Mouse (Mus musculus) ES-E14 (cell line): Measurements from ENCODE around the gene Helt. TPM values are rescaled to one million over a fixed set of nuclear protein-coding genes. Genes with fewer than 3 reads are reported as not detected.

Experiments
- DNase-seq: peaks from one replicate; pipeline ENCODE4 v3.0.0-alpha.2; 2013; ENCODE audit warnings: low read depth, low spot score
- H3K27ac ChIP-seq: 2 replicates; pipeline ENCODE4 v1.5.1; 2012; ENCODE audit warnings: low read depth, mild to moderate bottlenecking, low read length, moderate library complexity, mixed read lengths; ENCODE audit not compliant: poor library complexity, insufficient read depth, severe bottlenecking
- H3K36me3 ChIP-seq: 2 replicates; pipeline ENCODE4 v1.6.1; 2012; ENCODE audit warnings: mild to moderate bottlenecking, low read length, moderate library complexity, mixed read lengths; ENCODE audit not compliant: control insufficient read depth, poor library complexity, insufficient read depth, severe bottlenecking
- H3K4me1 ChIP-seq, 2 experiments: fragments of 150-350 bp in 1 of 2; sonication (generic) in 1 of 2; 2 replicates each; pipeline ENCODE4 v1.6.1; 2012; ENCODE audit warnings: low read length in 2 of 2, mild to moderate bottlenecking in 1 of 2, mixed read lengths in 1 of 2; ENCODE audit not compliant: control insufficient read depth in 2 of 2, insufficient read depth in 2 of 2, poor library complexity in 1 of 2
- H3K4me3 ChIP-seq, 2 experiments: fragments of 150-350 bp in 1 of 2; sonication (generic) in 1 of 2; 2 replicates each; pipeline ENCODE4 v1.5.1; 2012; ENCODE audit warnings: low read length in 2 of 2, low read depth in 1 of 2, mild to moderate bottlenecking in 1 of 2, mixed read lengths in 1 of 2; ENCODE audit not compliant: insufficient read depth in 1 of 2, poor library complexity in 1 of 2, severe bottlenecking in 1 of 2
- H3K9ac ChIP-seq: 2 replicates; pipeline ENCODE4 v1.6.1; 2012; ENCODE audit warnings: low read depth, mild to moderate bottlenecking, low read length, mixed read lengths; ENCODE audit not compliant: poor library complexity, insufficient read depth, severe bottlenecking
- H3K9me3 ChIP-seq: fragments of 150-350 bp; sonication (generic); 2 replicates; pipeline ENCODE4 v1.6.1; 2012; ENCODE audit warnings: low read depth, mild to moderate bottlenecking, low read length; ENCODE audit not compliant: control insufficient read depth, insufficient read depth
- CHD2 ChIP-seq: IDR thresholded peaks from 2 replicates; pipeline ENCODE4 v1.6.1; 2014; ENCODE audit warnings: mild to moderate bottlenecking, low read depth, low read length, inconsistent platforms
- HCFC1 ChIP-seq: IDR thresholded peaks from 2 replicates; pipeline ENCODE4 v1.6.1; 2012; ENCODE audit warnings: low read length, inconsistent platforms, borderline replicate concordance; ENCODE audit not compliant: insufficient read depth
- MAFK ChIP-seq: IDR thresholded peaks from 2 replicates; pipeline ENCODE4 v1.6.1; 2014; ENCODE audit warnings: mild to moderate bottlenecking, low read depth, low read length, inconsistent platforms; ENCODE audit not compliant: insufficient read depth
- ZC3H11A ChIP-seq: IDR thresholded peaks from 2 replicates; pipeline ENCODE4 v1.6.1; 2012; ENCODE audit warnings: low read depth, mild to moderate bottlenecking, inconsistent platforms, low read length, borderline replicate concordance
- ZNF384 ChIP-seq: IDR thresholded peaks from 2 replicates; pipeline ENCODE4 v1.6.1; 2012; ENCODE audit warnings: low read depth, low read length, inconsistent platforms
- in situ Hi-C, 2 experiments: fragments of 600-800 bp; cut with MboI; formaldehyde crosslinking; loops; one replicate each; pipeline ENCODE4 v1.15.1; 2025; ENCODE audit warnings: low sequenced_read_pairs in 2 of 2, inconsistent platforms in 1 of 2; ENCODE audit not compliant: unreplicated experiment in 2 of 2
- total RNA-seq: library from RNA; depleted of rRNA; stranded (reverse); fragments of 300-350 nt; gene quantifications from 2 replicates; pipeline ENCODE4 v1.2.3, GENCODE M21; 2012

Gene Helt
- total RNA-seq, 1 experiment, result not detected

GRCm38 (mm10) chr8:46336351-46336750 is 41.9 kb upstream of the Helt start:
- Histone ChIP-seq H3K4me3 (no peak overlapping the region), H3K9me3 (no peaks in the 10 kb centered on the region), H3K36me3 (no peaks in the 10 kb centered on the region), H3K9ac (no peak overlapping the region), H3K4me1 (peaks cover 0 to 2% of the 10 kb centered on the region in 2 experiments; a peak in 1 of 4 replicates), H3K27ac (no peak overlapping the region)
- in situ Hi-C loops, result no loop called here
- DNase-seq, result no peak
- TF ChIP-seq ZC3H11A, result no peak
- no peak for TF ChIP-seq MAFK
- TF ChIP-seq HCFC1, result no peak

- no peak overlapping the region for H3K9ac ChIP-seq
- in situ Hi-C loops, result no loop called here
- H3K27ac ChIP-seq, result no peak overlapping the region
- H3K4me1 ChIP-seq, result no peaks in the 10 kb centered on the region; a peak in 1 of 4 replicates
- H3K9me3 ChIP-seq, result no peaks in the 10 kb centered on the region
- H3K36me3 ChIP-seq, result no peaks in the 10 kb centered on the region
- TF ChIP-seq CHD2, result no peak
- no peak for TF ChIP-seq ZC3H11A
- TF ChIP-seq MAFK, result no peak
- TF ChIP-seq HCFC1, result no peak
- TF ChIP-seq ZNF384, result no peak
- DNase-seq, result no peak
- no peak overlapping the region for H3K4me3 ChIP-seq
These were observed 38.1 kb upstream of the Helt start for GRCm38 (mm10) chr8:46332389-46333061.

- Histone ChIP-seq H3K9ac (no peak overlapping the region), H3K4me3 (no peak overlapping the region), H3K4me1 (no peaks in the 10 kb centered on the region; a peak in 1 of 4 replicates), H3K9me3 (no peaks in the 10 kb centered on the region), H3K36me3 (no peaks in the 10 kb centered on the region), H3K27ac (no peak overlapping the region)
- no peak for DNase-seq
- in situ Hi-C loops, result no loop called here
- TF ChIP-seq MAFK (no peak), ZNF384 (no peak), ZC3H11A (no peak), CHD2 (no peak), HCFC1 (no peak)
These were observed 37.3 kb upstream of the Helt start for GRCm38 (mm10) chr8:46331801-46332200.

GRCm38 (mm10) chr8:46329396-46329795 is 34.9 kb upstream of the Helt start:
- no peak for DNase-seq
- TF ChIP-seq MAFK, result no peak
- TF ChIP-seq CHD2, result no peak
- no peak for TF ChIP-seq ZNF384
- no peak for TF ChIP-seq ZC3H11A
- TF ChIP-seq HCFC1, result no peak
- no peaks in the 10 kb centered on the region; a peak in 1 of 4 replicates for H3K4me1 ChIP-seq
- H3K36me3 ChIP-seq, result no peaks in the 10 kb centered on the region
- in situ Hi-C loops, result no loop called here
- H3K9ac ChIP-seq, result no peak overlapping the region
- H3K27ac ChIP-seq, result no peak overlapping the region
- no peaks in the 10 kb centered on the region for H3K9me3 ChIP-seq
- H3K4me3 ChIP-seq, result no peak overlapping the region

GRCm38 (mm10) chr8:46327284-46327683 is 32.8 kb upstream of the Helt start:
- no peaks in the 10 kb centered on the region for H3K9me3 ChIP-seq
- DNase-seq, result no peak
- no peaks in the 10 kb centered on the region for H3K36me3 ChIP-seq
- in situ Hi-C loops, result no loop called here
- TF ChIP-seq ZNF384 (no peak), ZC3H11A (no peak), HCFC1 (no peak), MAFK (no peak)
- no peak overlapping the region for H3K4me3 ChIP-seq
- no peaks in the 10 kb centered on the region; a peak in 1 of 4 replicates for H3K4me1 ChIP-seq
- H3K9ac ChIP-seq, result no peak overlapping the region
- no peak overlapping the region for H3K27ac ChIP-seq
